Mouse (Mus musculus) MEL (cell line): Measurements from ENCODE around the gene Atp1a1.

ENCODE experiments used
- E2F4 ChIP-seq: IDR thresholded peaks from 2 replicates; pipeline ENCODE4 v1.6.1; 2011; ENCODE audit warnings: low read depth, low read length, improper control_type of control experiment, borderline replicate concordance
- NELFE ChIP-seq: IDR thresholded peaks from 2 replicates; pipeline ENCODE4 v1.6.1; 2011; ENCODE audit warnings: low read depth, low read length, improper control_type of control experiment
- POLR2A ChIP-seq, 2 experiments: IDR thresholded peaks; 2 replicates each; pipeline ENCODE4 v1.6.1; 2011 to 2012; ENCODE audit warnings: low read length in 2 of 2, mild to moderate bottlenecking in 2 of 2, control low read depth in 1 of 2, improper control_type of control experiment in 1 of 2, low read depth in 1 of 2, moderate library complexity in 1 of 2; ENCODE audit not compliant: control insufficient read depth in 1 of 2, insufficient read depth in 1 of 2, poor library complexity in 1 of 2
- SIN3A ChIP-seq: IDR thresholded peaks from 2 replicates; pipeline ENCODE4 v1.6.1; 2012; ENCODE audit warnings: low read length, improper control_type of control experiment, inconsistent platforms
- SMC3 ChIP-seq: IDR thresholded peaks from 2 replicates; pipeline ENCODE4 v1.6.1; 2011; ENCODE audit warnings: low read depth, low read length, improper control_type of control experiment
- UBTF ChIP-seq: IDR thresholded peaks from 2 replicates; pipeline ENCODE4 v1.6.1; 2012; ENCODE audit warnings: low read depth, mild to moderate bottlenecking, inconsistent platforms, low read length, improper control_type of control experiment, moderate library complexity, borderline replicate concordance; ENCODE audit not compliant: insufficient read depth
- USF1 ChIP-seq: IDR thresholded peaks from 2 replicates; pipeline ENCODE4 v1.6.1; 2014; ENCODE audit warnings: low read depth, mild to moderate bottlenecking, inconsistent platforms, low read length, improper control_type of control experiment, moderate library complexity

GRCm38 (mm10) chr3:101572174-101572626, 32.3 kb downstream of the Atp1a1 start:
- TF ChIP-seq SMC3 (no peak), USF1 (no peak), SIN3A (no peak), NELFE (no peak), UBTF (no peak), E2F4 (no peak), POLR2A (IDR thresholded peaks at IDR 0.05; ENCODE audit: control insufficient read depth in 1 of 2, insufficient read depth in 1 of 2, low read depth in 1 of 2, low read length in 2 of 2, poor library complexity in 1 of 2) (no peak)
